Mouse (Mus musculus) neural tube, embryonic 14.5 days (tissue): ENCODE measurements at regions not wholly inside any gene's neighbourhood (a gene's known extent, or its start where the extent isn't known, plus 50 kb on each side); places are given as distances from the start of the nearest gene placed in this dataset.

Experiments
- ATAC-seq: fragments of 200-750 bp; cut with Nextera tagmentation; 2 replicates; pipeline ENCODE4 v1.8.0; 2017; ENCODE audit warnings: low read depth, mild to moderate bottlenecking, moderate TSS enrichment, moderate library complexity
- H3K27ac ChIP-seq: fragments of 300-500 bp; sonication (generic); 2 replicates; pipeline ENCODE4 v1.5.1; 2014; ENCODE audit warnings: low read depth, mild to moderate bottlenecking, control low read depth, low read length, moderate library complexity, mixed read lengths
- H3K27me3 ChIP-seq: fragments of 300-500 bp; sonication (generic); 2 replicates; pipeline ENCODE4 v1.6.1; 2014; ENCODE audit warnings: low read length; ENCODE audit not compliant: control insufficient read depth, insufficient read depth
- H3K36me3 ChIP-seq: fragments of 300-500 bp; sonication (generic); 2 replicates; pipeline ENCODE4 v1.6.1; 2014; ENCODE audit warnings: low read length, mixed read lengths; ENCODE audit not compliant: control insufficient read depth, insufficient read depth
- H3K4me1 ChIP-seq: fragments of 300-500 bp; sonication (generic); 2 replicates; pipeline ENCODE4 v1.6.1; 2014; ENCODE audit warnings: low read length; ENCODE audit not compliant: control insufficient read depth, insufficient read depth
- H3K4me2 ChIP-seq: fragments of 300-500 bp; sonication (generic); 2 replicates; pipeline ENCODE4 v1.6.1; 2014; ENCODE audit warnings: mild to moderate bottlenecking, low read depth, low read length, control low read depth
- H3K4me3 ChIP-seq: fragments of 300-500 bp; sonication (generic); 2 replicates; pipeline ENCODE4 v1.5.1; 2014; ENCODE audit warnings: low read depth, low read length, control low read depth, mixed read lengths
- H3K9ac ChIP-seq: fragments of 300-500 bp; sonication (generic); replicated peaks from 2 replicates; pipeline ENCODE4 v1.6.1; 2014; ENCODE audit warnings: low read depth, mild to moderate bottlenecking, control low read depth, low read length, mixed read lengths
- H3K9me3 ChIP-seq: fragments of 300-500 bp; sonication (generic); 2 replicates; pipeline ENCODE4 v1.6.1; 2016; ENCODE audit warnings: low read length; ENCODE audit not compliant: control insufficient read depth
- WGBS: fragments of 180-500 bp; shearing (Covaris S2); extraction: QIAGEN DNeasy Blood & Tissue Kit; methylation state at CpG from one replicate; pipeline ENCODE4 v1.1.7; 2014; 5-methylcytosine and 5-hydroxymethylcytosine counted together

DNA sequence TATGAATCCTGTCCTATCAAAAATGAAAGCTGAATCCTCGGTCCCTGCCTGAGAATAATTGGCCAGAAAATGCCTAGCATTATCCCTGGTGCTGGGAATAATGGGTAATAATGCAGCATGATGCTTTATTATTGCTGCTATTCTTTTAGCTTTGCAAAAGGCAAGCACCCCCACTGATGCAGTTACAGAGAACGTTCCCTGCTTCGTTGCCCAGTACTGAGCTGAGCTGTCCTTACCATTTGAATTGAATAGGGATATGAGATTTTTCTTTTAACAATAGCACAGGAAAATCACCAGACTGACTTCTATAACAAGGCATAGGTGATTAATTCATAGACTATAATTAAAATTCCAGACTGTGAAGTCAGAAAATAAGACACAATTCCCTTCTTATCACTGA, 566.5 kb downstream of the Htr1a start:
- Histone ChIP-seq H3K27ac (no peak overlapping the region), H3K9ac (no peak overlapping the region), H3K9me3 (no peaks in the 10 kb centered on the region), H3K4me2 (no peak overlapping the region), H3K27me3 (no peaks in the 10 kb centered on the region), H3K4me1 (no peaks in the 10 kb centered on the region), H3K4me3 (no peak overlapping the region), H3K36me3 (no peaks in the 10 kb centered on the region)
- no peak for ATAC-seq
- 53% methylated on average over 3 of the region's 3 CpGs for WGBS

- Histone ChIP-seq H3K4me2 (no peak overlapping the region), H3K4me3 (no peak overlapping the region), H3K9me3 (no peaks in the 10 kb centered on the region), H3K36me3 (no peaks in the 10 kb centered on the region), H3K9ac (no peak overlapping the region), H3K27ac (no peak overlapping the region), H3K4me1 (no peaks in the 10 kb centered on the region), H3K27me3 (no peaks in the 10 kb centered on the region)
- peak; percentile 56; the same call in 1 of the 2 replicates for ATAC-seq
- 83% methylated on average over 2 of the region's 2 CpGs for WGBS
These were observed 584.5 kb downstream of the Htr1a start for GRCm38 (mm10) chr13:106027913-106028312.
